Mouse (Mus musculus): ENCODE results near the gene Mast4. TPM values are rescaled to one million over a fixed set of nuclear protein-coding genes. Genes with fewer than 3 reads are reported as not detected.

Gene Mast4
- polyA plus RNA-seq, 1 experiment: 10.4 TPM

DNA sequence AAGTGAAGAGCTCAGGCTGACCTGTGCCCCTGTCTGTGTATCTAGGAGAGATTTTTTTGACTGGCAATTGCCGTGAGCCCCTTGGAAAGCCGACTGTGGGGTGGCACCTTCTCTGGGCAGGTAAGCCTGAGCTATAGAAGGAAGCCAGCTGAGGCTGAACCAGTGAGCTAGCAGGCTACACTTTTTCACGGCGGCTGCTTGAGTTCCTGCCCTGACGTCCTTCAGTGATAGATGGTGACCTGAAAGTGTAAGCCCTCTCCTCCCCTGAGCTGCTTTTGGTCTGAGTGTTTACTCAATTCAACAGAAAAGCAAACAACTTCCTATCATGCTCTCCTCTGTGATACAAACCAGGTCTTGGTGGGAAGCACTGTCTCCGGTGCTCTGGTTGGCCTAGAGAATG lies 455.7 kb downstream of the Mast4 start:
- Histone ChIP-seq H3K4me3 (ENCODE audit: control insufficient read depth, insufficient read depth, low read length) (no peak overlapping the region), H3K27me3 (ENCODE audit: control insufficient read depth, insufficient read depth, low read length) (no peaks in the 10 kb centered on the region), H3K4me1 (replicated peaks; ENCODE audit: control insufficient read depth, insufficient read depth, low read length) (no peaks in the 10 kb centered on the region), H3K27ac (ENCODE audit: control insufficient read depth, insufficient read depth, low read length) (no peak overlapping the region), H3K36me3 (ENCODE audit: control insufficient read depth, insufficient read depth, low read length) (no peaks in the 10 kb centered on the region)
- TF ChIP-seq POLR2A (IDR thresholded peaks at IDR 0.05; ENCODE audit: control insufficient read depth, extremely low read depth, insufficient read depth, low read length, poor library complexity): no peak
- TF ChIP-seq CTCF (IDR thresholded peaks at IDR 0.05; ENCODE audit: borderline replicate concordance, control insufficient read depth, extremely low read depth, insufficient read depth, low read length, poor library complexity): no peak
- WGBS: 88% methylated on average over 6 of the region's 6 CpGs
- no peak for DNase-seq

DNA sequence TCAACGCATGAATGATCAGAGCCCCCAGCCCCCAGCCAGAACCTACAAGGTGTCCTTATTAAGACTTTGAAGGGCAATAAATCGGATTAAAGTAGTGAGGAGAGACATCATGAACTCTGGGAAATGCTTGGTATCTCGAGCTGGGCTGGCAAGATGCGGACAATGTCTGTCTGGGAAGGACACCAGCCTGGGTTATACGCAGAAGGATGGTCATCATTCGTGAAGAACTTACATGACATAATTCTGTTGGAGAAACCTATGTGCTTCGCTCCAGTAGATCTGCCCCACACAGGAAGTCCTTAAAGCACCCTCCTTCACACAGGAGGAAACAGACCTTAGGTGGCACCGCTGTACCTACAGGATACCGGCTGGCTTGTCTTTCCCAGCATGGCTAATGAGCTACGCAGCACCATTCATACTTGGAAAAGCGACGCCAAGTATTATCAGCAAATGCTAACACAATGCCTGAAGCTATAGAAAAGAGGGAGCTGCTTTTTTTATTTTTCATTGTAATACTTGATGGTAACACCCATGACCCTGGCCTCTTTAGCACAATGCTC lies 456.5 kb downstream of the Mast4 start:
- 76% methylated on average over 12 of the region's 12 CpGs for WGBS
- Histone ChIP-seq H3K36me3 (ENCODE audit: control insufficient read depth, insufficient read depth, low read length) (no peaks in the 10 kb centered on the region), H3K27ac (ENCODE audit: control insufficient read depth, insufficient read depth, low read length) (no peak overlapping the region), H3K27me3 (ENCODE audit: control insufficient read depth, insufficient read depth, low read length) (no peaks in the 10 kb centered on the region), H3K4me1 (replicated peaks; ENCODE audit: control insufficient read depth, insufficient read depth, low read length) (no peaks in the 10 kb centered on the region), H3K4me3 (ENCODE audit: control insufficient read depth, insufficient read depth, low read length) (no peak overlapping the region)
- TF ChIP-seq CTCF (IDR thresholded peaks at IDR 0.05; ENCODE audit: borderline replicate concordance, control insufficient read depth, extremely low read depth, insufficient read depth, low read length, poor library complexity): no peak
- TF ChIP-seq POLR2A (IDR thresholded peaks at IDR 0.05; ENCODE audit: control insufficient read depth, extremely low read depth, insufficient read depth, low read length, poor library complexity): no peak
- DNase-seq: no peak

DNA sequence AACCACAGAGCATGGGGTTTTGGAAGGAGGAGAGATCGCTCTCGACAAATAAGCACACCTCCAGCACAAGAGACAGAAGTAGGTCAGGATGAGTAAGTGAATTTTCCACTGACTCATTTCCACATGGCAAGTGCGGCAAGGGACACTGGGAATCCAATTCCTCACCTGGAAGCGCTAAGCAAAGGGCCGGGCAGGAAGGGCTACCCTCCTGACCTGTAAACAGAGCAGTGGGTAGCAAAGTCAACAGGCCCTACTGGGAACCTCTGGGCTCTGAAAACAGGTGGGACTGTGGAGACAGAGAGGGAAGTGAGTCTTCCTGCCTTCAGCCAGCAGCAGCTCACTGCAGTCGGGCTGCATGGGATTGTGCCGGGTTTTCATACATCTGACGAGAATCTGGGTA lies 457.1 kb downstream of the Mast4 start:
- DNase-seq: no peak
- H3K27me3 ChIP-seq (ENCODE audit: control insufficient read depth, insufficient read depth, low read length): no peaks in the 10 kb centered on the region
- H3K4me3 ChIP-seq (ENCODE audit: control insufficient read depth, insufficient read depth, low read length): no peak overlapping the region
- TF ChIP-seq POLR2A (IDR thresholded peaks at IDR 0.05; ENCODE audit: control insufficient read depth, extremely low read depth, insufficient read depth, low read length, poor library complexity): no peak
- TF ChIP-seq CTCF (IDR thresholded peaks at IDR 0.05; ENCODE audit: borderline replicate concordance, control insufficient read depth, extremely low read depth, insufficient read depth, low read length, poor library complexity): no peak
- H3K4me1 ChIP-seq (replicated peaks; ENCODE audit: control insufficient read depth, insufficient read depth, low read length): no peaks in the 10 kb centered on the region
- WGBS: 87% methylated on average over 8 of the region's 8 CpGs
- H3K27ac ChIP-seq (ENCODE audit: control insufficient read depth, insufficient read depth, low read length): no peak overlapping the region
- no peaks in the 10 kb centered on the region for H3K36me3 ChIP-seq (ENCODE audit: control insufficient read depth, insufficient read depth, low read length)

DNA sequence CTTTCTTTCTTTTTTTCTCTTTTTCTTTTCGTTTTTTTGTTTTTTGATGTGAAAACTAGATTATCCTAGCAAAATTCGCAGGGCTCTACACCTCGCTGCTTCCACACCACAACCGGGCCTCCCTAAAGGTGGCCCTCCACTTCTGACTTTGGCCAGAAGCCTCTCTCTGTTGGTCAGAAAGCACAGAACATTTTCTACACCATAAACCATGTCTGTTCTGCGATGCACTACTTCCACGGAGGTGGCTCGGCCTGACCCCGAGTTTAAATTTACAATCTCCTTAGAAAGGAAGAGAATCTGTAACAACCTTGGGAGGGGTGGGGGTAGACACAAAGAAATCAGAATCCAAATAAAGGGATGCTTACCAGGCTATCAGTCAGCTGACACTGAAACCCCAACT lies 458.8 kb downstream of the Mast4 start:
- DNase-seq: no peak
- H3K4me3 ChIP-seq (ENCODE audit: control insufficient read depth, insufficient read depth, low read length): no peak overlapping the region
- TF ChIP-seq POLR2A (IDR thresholded peaks at IDR 0.05; ENCODE audit: control insufficient read depth, extremely low read depth, insufficient read depth, low read length, poor library complexity) (no peak), CTCF (IDR thresholded peaks at IDR 0.05; ENCODE audit: borderline replicate concordance, control insufficient read depth, extremely low read depth, insufficient read depth, low read length, poor library complexity) (no peak)
- no peaks in the 10 kb centered on the region for H3K4me1 ChIP-seq (replicated peaks; ENCODE audit: control insufficient read depth, insufficient read depth, low read length)
- WGBS: 94% methylated on average over 8 of the region's 8 CpGs
- no peak overlapping the region for H3K27ac ChIP-seq (ENCODE audit: control insufficient read depth, insufficient read depth, low read length)
- H3K36me3 ChIP-seq (ENCODE audit: control insufficient read depth, insufficient read depth, low read length): no peaks in the 10 kb centered on the region
- no peaks in the 10 kb centered on the region for H3K27me3 ChIP-seq (ENCODE audit: control insufficient read depth, insufficient read depth, low read length)

DNA sequence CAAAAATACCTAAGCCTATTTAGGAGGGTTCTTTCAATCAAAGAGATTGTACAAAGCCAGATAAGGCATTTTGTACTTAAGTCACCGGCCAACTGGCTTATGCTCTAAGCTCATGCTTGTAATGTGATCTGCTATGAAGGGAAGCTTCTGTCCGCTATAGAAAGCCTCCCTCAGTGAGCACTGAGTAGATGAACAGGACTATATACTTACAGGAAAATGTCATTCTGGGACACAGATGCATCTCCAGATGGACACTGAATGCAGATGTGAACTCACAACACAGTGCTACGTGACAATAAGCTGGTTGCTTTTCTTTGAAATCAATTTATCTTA lies 459.2 kb downstream of the Mast4 start:
- Histone ChIP-seq H3K27me3 (ENCODE audit: control insufficient read depth, insufficient read depth, low read length) (no peaks in the 10 kb centered on the region), H3K4me3 (ENCODE audit: control insufficient read depth, insufficient read depth, low read length) (no peak overlapping the region), H3K4me1 (replicated peaks; ENCODE audit: control insufficient read depth, insufficient read depth, low read length) (no peaks in the 10 kb centered on the region), H3K36me3 (ENCODE audit: control insufficient read depth, insufficient read depth, low read length) (no peaks in the 10 kb centered on the region), H3K27ac (ENCODE audit: control insufficient read depth, insufficient read depth, low read length) (no peak overlapping the region)
- WGBS: 75% methylated on average over 3 of the region's 3 CpGs
- DNase-seq: no peak
- TF ChIP-seq CTCF (IDR thresholded peaks at IDR 0.05; ENCODE audit: borderline replicate concordance, control insufficient read depth, extremely low read depth, insufficient read depth, low read length, poor library complexity) (no peak), POLR2A (IDR thresholded peaks at IDR 0.05; ENCODE audit: control insufficient read depth, extremely low read depth, insufficient read depth, low read length, poor library complexity) (no peak)

DNA sequence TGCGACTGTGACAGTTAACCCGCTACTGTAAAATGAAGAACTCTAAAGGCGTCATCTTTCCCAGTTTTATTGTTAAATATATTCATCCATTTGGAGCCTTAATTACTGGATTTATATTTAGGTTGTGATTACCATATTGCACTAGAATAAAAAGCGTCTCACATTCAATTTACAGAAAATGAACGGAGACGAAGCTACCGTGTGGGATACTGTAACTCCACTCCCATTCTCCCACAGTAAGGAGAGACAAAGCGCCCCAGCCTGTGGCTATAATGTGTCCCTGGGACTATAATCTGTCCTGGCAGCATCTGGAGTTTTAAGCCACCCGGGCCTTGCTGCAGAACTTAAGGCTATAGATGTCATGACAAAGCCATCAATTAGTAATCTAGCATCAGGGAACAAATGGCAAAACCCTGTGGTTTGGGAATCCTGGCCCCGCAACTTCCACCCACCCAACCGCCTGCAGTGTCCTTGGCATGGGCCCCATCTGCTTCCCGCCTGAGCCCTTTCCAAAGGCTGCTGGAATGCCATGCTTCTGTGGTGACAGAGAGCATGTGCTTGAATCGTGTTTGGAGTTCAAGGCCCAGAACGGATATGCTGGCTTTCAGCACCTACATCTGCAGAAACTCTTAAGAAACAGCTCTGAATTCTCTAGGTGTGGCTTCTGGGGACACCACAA lies 459.7 kb downstream of the Mast4 start:
- no peak overlapping the region for H3K27ac ChIP-seq (ENCODE audit: control insufficient read depth, insufficient read depth, low read length)
- no peaks in the 10 kb centered on the region for H3K36me3 ChIP-seq (ENCODE audit: control insufficient read depth, insufficient read depth, low read length)
- DNase-seq: no peak
- WGBS: 90% methylated on average over 14 of the region's 14 CpGs
- no peak overlapping the region for H3K4me3 ChIP-seq (ENCODE audit: control insufficient read depth, insufficient read depth, low read length)
- TF ChIP-seq CTCF (IDR thresholded peaks at IDR 0.05; ENCODE audit: borderline replicate concordance, control insufficient read depth, extremely low read depth, insufficient read depth, low read length, poor library complexity): no peak
- TF ChIP-seq POLR2A (IDR thresholded peaks at IDR 0.05; ENCODE audit: control insufficient read depth, extremely low read depth, insufficient read depth, low read length, poor library complexity): no peak
- no peaks in the 10 kb centered on the region for H3K4me1 ChIP-seq (replicated peaks; ENCODE audit: control insufficient read depth, insufficient read depth, low read length)
- H3K27me3 ChIP-seq (ENCODE audit: control insufficient read depth, insufficient read depth, low read length): no peaks in the 10 kb centered on the region

Measured in thymus, adult 2 months (tissue).